Mouse (Mus musculus) urinary bladder, postnatal 36 days (tissue): Measurements from ENCODE around the gene Trip10.

ENCODE experiments used
- DNase-seq, 2 experiments: peaks; one replicate each; pipeline ENCODE4 v3.0.0; 2022; ENCODE audit warnings: low spot score in 2 of 2, mixed read lengths in 1 of 2

Gene Trip10

DNA sequence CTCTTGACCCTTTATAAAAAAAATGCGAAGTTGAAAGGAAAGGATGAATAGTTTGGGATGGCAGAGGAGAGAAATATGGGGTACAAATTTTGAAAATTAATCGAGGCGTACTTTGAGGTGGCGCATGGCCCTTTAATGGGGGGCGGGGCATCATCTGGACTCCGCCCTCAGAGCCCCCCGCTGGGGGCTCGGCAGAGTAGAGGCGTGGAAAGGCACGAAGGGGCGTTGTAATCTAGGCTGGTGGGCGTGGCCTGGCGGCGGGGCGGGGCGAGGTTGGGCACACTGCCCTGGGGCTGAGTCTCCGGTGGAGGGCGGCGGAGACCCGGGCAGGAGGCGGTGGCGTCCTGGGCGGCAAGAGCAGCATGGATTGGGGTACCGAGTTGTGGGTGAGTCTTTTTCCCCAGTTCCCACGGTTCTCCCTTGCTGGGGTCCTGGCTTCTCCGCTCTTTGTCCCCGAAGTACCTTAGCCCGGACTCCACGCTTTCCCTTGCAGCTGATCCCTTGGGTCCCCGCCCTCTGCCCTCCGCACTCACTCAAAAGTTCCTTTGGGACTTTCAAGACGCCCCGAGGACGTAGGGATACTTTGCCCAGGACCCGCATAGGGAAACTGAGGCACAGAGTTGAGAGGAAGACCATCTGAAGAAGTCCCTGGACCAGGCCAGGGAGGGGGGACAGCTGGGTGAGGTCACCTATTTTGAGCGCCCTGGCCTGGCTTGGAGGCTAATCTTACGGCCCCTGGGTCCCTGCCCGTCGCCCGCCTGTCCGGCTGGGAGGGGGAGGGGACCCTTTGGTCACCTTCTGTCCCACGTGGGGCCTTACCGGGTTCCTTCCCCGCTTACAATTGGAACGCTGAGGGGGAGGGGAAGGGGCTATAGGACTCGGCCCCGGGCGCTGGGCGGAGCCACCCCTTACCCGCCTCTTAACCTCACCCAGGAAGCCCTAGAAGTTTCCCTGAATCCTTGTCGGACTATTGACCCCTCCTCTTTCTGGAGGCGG lies at the start of gene Trip10:
Trip10 (plus strand) TSS at position 270 of the 996 bp plus-strand sequence.
- peak; percentile 98 to 99 for DNase-seq

GRCm38 (mm10) chr17:57201841-57202724 lies 47.2 kb upstream of the Trip10 start:
- no peak for DNase-seq

DNA sequence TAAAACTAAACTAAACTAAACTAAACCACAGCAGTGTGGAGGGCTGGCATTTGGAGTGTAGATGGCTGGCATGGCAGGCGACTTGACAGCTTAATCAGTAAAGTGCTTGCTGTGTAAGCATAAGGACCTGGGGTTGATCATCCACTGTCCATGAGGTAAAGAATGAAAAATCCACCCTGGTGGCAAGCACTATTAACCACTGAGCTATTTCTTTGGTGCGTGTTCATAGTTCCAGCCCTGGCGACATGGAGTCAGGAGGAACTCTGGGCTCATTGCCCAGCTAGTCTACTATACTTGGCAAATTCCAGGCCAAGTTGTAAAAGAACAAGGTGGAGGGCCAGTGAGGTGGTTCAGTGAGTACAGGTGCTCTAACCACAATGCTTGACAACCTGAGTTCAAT lies 41.3 kb upstream of the Trip10 start:
- DNase-seq, result no peak

DNA sequence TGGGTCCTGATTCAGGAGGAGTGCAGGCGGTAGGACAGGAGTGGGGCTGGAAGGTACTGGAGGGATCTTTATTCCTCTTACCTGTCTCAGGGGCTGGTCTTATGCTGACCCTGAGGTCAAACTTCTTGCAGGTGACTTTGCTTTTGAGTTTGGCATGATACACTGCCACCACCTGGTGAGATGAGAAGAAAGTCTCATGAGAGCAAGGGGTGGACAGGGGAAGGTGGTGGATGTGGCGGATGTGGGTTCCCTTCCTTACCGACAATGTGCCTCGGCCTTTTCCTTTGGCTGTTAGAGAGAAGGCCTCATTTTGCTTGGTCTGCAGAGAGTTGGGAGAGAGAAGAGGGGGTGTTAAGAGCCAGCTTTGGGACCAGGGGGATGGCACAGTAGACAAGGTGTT lies 39.9 kb upstream of the Trip10 start:
- DNase-seq, result no peak

DNA sequence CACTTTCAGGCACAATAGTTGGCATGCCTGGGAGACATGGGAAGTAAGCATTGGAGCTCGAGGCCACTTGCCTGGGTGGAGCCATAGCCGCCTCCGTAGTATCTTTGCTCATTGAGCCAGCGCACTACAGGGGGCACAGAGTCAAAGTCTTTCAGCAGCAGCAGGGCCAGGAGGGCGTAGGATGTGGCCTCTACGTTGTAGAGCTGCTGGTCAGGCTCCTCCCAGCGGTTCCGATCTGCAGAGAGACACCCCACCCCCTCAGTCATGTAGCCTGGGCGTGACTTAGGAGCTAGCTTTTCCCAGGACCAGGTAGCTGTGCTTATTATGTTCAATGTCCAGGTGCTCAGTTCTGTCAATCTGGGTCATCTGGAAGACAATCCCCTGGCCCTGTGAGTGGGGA lies 37.8 kb upstream of the Trip10 start:
- DNase-seq, result no peak

GRCm38 (mm10) chr17:57214676-57215387 lies 34.4 kb upstream of the Trip10 start:
- DNase-seq, result no peak

DNA sequence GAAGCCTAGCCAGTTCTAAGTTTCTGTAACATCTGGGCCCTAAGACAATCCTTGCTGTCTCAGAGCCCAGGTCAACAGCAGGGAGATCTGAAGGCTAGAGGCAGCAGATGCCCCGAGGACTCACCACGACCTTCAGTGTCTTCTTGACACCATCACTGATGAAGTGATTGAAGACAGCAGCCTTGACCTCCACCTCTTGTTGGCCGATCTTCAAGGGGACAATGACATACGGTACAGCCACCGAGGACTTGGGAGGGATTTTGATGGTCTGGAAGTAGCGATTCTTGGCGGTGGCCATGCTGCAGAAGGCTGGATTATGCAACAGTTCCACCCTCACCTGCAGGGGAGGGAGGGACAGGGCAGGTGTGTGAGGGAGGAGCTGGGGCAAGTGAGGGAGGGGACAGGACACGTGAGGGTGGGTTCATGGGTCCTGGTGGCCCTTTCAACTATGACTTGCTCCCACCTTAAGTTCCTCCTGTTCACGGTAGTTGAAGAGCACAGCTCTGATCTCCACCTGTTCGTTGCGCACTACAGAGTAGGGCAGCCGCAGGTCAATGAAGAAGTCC lies 30.8 kb upstream of the Trip10 start:
- DNase-seq, result no peak

DNA sequence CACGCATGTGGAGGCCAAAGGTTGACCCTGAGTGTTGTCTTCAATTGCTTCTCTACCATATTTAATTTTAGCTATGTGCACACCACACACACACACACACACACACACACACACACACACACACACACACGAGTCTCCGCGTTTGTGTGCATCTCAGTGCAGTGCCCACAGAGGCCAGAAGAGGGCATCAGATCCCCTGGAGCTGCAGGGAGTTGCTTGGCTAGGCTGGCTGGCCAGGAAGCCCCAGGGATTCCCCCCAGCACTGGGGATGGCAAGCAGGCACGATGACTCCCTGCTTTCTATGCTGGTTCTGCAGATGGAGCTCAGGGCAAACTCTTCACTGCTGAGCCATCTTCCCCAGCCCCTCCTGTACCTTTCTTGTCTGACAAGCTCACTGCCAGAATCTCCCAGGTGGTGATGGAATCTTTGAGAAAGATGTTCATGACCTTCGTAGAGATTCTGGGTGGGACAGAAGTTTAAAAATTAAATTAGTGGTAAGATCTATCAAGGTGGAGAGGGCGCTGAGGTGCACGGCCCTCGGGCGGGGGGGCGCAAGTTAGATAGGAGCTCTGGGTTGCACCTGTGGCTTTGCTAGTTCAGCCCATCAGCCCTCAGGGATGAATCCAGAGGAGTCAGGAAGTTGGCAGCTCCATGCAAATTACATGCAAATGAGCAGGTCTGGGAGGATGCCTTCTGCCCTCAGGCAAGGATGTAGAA lies 29.9 kb upstream of the Trip10 start:
- peak; percentile 55 to 73 for DNase-seq

GRCm38 (mm10) chr17:57219884-57220207 lies 29.4 kb upstream of the Trip10 start:
- peak in 1 of 2 experiments; percentile 18 for DNase-seq

DNA sequence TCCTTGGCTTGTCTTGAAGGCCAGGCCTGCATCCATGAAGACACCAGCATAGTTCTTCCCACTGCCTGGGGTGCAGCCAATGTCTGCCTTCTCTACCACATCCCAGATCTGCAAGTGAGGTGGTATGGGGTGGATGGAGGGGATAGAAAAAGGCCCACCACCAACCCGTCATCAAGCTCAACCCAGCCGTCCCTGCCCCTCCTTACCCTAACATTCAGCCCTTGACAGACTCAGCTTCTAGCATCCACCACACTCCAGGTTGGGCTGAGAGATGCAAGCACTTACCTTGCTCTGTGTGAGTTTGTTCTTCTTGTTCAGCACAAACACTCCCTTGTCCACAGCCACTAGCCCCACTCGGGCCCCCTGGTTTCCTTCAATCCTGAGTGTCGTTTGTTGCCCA lies 27.3 kb upstream of the Trip10 start:
- no peak for DNase-seq

DNA sequence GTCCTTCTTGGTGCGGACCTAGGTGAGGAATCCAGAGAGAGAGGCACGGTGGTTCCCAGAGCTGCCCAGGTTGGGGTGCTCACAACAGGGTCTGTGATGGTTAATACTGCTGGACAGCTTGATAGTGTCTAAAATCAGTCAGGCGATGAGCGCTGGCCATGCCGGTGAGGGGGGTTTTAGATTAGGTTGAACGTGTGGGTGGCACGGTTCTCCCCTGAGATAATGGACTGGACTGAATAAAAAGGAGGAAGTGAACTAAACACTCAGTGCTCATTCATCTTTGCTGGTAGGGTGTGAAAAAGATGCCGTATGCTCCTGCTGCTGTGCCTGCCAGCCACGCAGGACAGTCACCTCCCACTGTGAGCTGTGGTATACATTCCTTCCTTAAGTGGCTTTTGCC lies 25.9 kb upstream of the Trip10 start:
- DNase-seq, result no peak

DNA sequence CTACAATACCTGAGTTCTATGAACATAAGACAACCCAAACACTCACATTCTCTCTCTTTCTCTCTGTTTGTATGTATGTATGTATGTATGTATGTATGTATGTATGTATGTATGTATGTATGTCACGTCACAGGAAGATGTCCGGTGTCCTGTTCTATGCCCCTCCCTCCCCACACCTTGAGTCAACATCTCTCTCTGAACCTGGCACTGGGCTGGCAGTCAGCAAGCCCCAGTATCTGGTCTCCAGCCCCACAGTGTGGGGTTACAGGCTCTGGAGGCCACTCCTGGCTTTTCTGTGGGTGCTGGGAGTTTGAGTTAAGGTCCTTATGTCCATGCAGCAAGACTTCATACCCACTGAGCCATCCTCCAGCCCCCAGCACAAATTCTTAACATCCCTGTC lies 21.8 kb upstream of the Trip10 start:
- DNase-seq, result no peak

DNA sequence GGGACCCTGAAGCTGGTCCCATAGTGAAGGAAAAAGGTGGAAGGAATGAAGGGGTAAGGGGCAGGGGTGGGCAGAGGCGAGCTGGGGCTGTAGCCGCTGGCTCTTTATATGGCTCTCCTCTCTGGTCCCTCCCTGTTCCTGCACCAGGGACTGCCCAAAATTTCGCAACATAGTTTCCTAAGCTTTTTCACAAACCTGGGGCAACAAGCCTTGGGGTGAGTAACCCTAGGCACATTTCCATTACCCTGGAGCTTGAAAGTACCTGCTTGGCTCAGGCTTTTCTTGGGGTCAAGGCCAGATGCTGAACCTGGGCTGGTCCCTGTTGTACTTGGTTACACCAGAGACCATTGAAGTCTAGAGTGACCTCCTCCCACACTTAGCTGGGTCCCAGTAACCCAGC lies 21.2 kb upstream of the Trip10 start, which contains the start of gene C3:
C3 (minus strand) TSS at position 123 of the 400 bp plus-strand sequence.
- DNase-seq, result peak; percentile 10 to 64

- DNase-seq, result no peak
Measured at GRCm38 (mm10) chr17:57228873-57229272, 20.4 kb upstream of the Trip10 start.

DNA sequence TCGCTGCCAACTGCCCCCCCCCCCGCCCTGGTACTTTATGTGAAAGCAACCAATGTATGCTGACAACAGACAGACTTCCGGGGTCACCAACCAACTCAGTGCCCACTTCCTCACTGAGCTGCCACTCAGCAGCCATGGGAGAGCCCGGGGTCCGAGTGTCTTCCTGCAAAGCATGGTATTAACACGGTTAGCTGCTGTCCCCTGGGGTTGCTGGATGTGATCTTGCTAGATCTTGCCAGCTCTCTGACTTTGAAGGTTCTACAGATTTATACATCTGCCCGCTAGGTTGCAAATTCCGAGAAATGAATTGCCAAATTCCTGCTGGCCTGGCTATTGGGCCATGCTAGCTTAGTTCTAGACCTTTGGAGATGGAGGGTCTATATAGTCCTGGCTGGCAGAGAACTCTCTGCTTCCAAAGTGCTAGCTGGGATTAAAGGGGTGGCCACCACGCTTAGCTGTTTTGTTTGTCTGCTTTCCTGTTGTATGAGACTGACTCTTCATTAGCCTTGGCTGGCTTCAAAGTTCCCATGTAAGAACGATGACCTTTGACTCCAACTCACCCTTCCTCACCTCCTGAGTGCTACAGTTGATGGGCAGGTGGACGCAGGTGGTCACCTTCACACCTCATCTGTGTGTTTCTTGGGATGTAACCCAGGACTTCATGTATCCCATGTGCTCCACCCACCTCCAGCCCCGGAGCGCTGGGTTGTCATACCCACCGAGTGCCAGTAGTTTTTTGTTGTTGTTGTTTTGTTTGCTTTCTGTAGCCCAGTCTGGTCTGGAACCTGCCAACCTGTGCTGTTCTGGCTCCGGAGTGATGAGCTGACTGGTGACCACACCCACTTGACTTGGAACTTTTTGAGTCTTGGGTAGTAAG lies 19.2 kb upstream of the Trip10 start:
- no peak for DNase-seq

DNA sequence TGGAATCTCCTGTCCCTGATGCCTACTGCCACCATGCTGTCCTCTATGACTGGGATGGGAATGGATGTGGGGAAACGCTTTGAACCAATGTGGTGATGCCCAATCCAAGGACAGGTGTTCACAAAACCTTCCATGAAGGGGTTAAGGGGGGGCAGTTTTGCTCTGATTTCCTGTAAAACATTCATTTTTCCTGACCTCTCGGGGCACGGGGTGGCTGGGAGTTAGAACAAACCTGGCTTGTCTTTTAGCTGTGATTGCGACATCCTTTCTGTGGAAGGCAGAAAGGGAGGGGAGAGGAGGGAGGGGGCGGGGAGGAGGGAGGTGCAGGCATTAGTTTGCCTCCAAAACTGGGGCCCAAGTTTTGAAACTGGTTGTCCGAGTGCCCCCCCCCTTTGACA lies 18.5 kb upstream of the Trip10 start:
- peak; percentile 15 to 40 for DNase-seq

DNA sequence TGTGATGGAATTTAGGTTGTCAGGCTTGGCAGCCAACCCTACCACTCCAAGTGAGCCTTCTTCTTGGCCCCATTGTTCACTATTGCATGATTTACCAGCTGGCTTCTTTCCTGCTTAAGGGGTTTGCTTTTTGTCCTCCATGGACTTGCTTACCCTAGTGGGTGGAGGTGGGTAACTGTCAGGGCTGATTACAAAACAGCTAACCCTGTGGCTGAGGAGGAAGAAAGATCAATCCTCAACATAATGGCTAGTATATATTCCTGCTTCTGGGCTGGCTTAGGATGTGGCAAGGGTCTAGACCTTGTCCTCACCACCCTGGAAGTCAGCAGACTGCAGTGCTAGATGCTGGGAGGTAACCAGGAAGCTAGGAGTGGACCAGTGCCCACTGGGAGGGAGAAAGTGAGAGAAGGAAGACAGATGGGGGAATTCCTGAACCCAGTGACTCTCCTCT lies 17.9 kb upstream of the Trip10 start:
- DNase-seq, result peak; percentile 26 to 54

DNA sequence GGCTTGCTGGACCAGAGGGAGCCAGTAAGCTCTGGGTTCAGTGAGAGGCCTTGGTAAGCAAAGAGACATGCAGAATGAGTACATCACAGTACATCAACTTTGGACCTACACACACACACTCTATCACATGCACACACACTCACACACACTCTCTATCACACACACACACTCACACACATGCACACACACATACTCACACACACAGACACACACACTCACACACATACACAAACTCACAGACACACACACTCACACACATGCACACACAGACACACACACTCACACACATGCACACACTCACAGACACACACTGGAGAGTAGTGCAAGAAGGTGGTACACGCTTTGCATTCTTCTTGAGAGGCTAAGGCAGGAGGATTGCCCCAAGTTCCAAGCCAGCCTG lies 17.1 kb upstream of the Trip10 start:
- no peak for DNase-seq

DNA sequence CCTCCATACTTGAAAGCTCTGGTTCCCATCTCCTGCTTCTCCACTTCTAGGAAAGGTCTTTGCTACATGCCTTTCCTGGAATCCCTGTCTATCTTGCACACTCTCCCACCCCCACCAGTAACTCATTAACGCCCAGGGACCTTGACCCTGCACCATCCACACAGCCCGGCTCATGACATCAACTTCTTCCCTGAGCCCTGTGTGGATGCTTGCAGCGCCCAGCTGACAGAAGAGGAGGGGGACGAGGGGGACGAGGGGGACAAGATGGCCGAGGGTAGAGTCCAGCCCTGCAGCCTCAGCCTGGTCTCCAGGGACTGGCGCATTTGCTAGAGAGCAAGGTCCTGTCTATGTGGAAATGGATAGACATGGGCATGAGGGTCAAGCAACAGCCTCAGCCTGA lies 16.2 kb upstream of the Trip10 start:
- DNase-seq, result no peak
